Mouse (Mus musculus) heart, postnatal 4 days (tissue): ENCODE measurements around the gene Lpgat1. TPM values are rescaled to one million over a fixed set of nuclear protein-coding genes. Genes with fewer than 3 reads are reported as not detected.

ENCODE experiments used
- DNase-seq: peaks from one replicate; pipeline ENCODE4 v3.0.0; 2021
- total RNA-seq, 2 experiments: library from RNA; stranded (reverse); gene quantifications; 2 replicates each; pipeline ENCODE4 v1.2.3; 2021

Gene Lpgat1
- total RNA-seq: 100 to 1,000 TPM in 1 of 2 experiments, 10 to 100 TPM in 1; 89.3 to 101 TPM

GRCm38 (mm10) chr1:191717601-191718498 lies at the start of gene Lpgat1:
TSS of gene Lpgat1 (plus strand) at chr1:191717834.
- peak; percentile 83 for DNase-seq

DNA sequence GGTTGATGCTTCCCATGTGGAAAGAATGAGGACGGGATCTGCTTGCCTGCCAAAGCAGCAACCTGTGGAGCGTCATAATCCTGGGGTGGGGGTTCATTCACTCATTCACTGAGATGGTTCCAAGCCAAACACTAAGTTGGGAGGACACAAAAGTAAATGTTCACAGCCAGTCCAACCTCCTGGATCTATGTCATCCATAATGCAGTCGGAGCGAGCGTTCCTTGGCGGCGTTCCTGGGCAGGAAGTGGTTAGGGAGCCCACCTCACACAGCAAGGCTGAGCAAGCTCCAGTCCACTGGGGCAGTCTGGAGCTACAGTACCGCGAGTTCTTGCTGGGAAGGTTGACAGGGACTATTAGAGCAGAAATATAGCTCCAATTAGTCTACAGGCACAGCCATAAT lies 49.6 kb upstream of the Lpgat1 start:
- peak; percentile 10 for DNase-seq

DNA sequence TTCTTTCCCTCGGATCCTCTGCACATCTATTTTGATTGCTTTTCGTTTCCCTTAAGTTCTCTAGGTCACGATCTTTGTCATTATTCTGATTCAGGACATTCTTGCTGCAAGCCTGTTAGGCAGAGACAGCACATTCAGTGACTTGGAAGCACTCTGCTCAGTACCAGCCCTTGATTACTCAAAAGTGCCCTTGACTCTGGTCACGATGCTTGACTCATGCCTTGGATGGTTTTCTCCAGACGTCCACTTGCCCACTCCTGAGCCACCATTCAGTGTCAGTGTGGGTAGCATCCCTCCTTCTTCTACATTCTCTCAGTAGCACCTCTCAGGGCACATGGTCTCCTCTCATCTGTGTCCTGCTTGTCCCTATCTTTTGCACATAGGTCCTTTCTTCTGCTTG lies 43.6 kb upstream of the Lpgat1 start:
- DNase-seq: no peak

DNA sequence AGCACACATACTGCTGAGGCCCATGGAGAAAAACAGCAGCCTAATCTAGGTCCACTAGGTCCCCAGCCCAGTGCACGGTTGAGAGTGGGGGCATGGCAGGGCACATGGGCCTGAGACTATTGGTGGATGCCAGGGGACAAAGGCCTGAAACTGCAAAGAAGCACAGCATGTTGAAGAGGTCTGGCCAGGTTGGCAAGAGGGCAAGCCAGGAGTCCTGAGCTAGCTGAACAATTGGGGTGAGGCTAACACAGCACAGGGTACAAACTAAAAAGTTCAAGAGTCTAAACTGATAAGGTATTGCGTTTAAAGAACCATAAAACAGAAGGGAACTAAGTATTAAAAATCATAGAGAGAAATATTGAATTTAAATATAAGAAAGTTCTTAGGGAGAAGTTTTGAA lies 36.0 kb upstream of the Lpgat1 start:
- DNase-seq: no peak

GRCm38 (mm10) chr1:191687531-191687930 lies 30.1 kb upstream of the Lpgat1 start:
- no peak for DNase-seq

- DNase-seq: peak; percentile 52
These were observed 24.4 kb upstream of the Lpgat1 start for GRCm38 (mm10) chr1:191693231-191693630.

DNA sequence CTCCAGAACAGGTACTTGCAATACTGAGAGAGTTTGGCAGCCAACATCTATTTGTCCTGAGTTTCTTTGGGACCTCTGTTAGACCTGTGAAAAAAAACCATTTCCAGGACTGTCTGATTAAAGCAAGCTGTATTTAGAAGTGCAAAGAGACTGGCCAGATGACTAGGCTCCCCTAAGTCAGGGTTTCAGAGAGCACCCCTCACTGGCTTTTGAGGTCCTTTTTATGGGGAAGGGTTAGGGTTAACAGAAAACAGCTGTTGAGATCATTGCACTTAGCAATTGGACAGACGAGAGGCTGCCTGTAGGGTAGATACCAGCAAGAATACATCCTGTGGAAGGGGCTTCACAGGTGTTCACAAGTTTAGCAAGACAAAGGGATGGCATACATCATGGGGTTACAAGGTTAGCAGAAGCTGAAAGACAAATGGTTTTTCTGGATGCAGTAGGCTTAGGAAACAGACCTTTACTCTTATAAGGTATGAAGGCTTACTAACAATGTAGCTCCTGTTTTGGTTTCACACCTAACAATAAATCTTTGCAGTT lies 19.3 kb upstream of the Lpgat1 start:
- no peak for DNase-seq

DNA sequence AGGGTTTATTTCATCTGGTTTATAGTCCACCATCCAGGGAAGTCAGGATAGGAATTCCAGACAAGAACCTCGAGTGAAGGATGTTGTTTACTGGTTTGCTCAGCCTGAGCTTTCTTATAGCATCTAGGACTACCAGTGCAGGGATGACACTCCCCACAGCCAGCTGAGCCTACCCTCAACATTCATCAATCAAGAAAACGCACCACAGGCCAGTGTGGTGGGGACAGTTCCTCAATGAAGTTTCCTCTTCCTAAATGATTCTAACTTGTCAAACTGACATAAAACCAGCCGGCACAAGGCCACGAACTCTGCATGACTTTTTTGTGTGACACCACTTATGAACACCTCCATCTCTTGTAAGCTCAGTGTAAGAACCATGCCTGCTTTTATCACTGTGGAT lies 13.1 kb upstream of the Lpgat1 start:
- no peak for DNase-seq

- no peak for DNase-seq
These were observed 11.0 kb upstream of the Lpgat1 start for GRCm38 (mm10) chr1:191706541-191707078.

DNA sequence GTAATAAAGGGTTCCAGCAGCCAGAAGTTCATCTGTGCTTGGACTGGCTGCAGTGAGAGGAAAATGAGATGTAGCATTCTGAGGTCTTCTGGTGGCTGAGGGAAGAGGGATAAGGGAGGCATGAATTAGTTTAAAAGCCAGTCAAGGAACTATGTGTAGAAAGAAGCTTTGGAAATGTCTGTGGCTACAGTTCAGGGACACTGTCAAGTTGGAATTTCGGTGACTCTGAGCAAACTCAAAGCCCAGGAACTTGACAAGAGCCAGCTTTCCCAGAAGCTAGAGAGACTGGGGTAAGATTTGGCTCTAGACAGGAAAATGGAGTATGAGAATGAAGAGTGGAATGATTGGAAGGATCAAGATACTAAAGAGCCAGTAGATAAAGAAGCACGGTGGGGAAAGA lies 7.8 kb upstream of the Lpgat1 start:
- DNase-seq: no peak

- no peak for DNase-seq
These were observed 5.3 kb upstream of the Lpgat1 start for GRCm38 (mm10) chr1:191712224-191712838.

DNA sequence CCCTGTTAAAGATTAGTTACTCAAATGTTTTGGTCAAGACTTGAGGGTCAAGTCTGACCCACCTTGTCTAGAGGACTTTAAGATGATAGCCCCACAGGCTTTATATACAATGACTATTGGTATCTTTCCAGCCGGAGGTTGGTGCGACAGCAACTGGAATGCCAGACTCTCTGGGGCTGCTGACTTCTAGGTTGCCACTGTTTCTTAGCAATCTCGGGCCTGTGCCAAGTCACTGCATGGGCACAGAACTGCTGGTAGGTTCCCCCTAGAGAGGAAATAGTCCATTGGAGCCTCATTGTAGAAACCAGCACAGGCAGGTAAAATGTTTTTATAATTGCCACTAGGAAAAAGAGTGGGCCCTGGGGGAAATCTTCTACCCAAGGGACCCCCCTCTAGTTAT lies 3.8 kb upstream of the Lpgat1 start:
- DNase-seq: peak; percentile 14

DNA sequence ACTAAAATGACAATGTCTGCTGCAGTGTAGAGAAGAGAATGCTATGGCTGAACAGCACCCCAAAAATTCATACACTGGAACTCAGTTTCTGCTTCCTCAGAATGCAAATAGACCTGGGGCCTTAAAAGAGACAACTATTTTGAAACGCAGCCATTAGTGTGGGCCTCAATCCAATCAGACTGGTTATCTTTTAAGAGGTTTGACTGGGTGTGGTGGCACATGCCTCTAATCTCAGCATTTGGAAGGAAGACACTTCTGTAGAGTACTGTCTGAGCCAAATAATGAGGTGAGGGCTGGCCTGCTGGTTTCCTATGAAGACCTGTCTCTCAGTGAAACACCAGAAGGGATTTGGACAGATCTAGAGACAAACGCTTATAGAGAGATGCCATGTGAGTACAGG lies 2.5 kb upstream of the Lpgat1 start:
- DNase-seq: no peak

- no peak for DNase-seq
These were observed 493 bp upstream of the Lpgat1 start for GRCm38 (mm10) chr1:191717141-191717540.

DNA sequence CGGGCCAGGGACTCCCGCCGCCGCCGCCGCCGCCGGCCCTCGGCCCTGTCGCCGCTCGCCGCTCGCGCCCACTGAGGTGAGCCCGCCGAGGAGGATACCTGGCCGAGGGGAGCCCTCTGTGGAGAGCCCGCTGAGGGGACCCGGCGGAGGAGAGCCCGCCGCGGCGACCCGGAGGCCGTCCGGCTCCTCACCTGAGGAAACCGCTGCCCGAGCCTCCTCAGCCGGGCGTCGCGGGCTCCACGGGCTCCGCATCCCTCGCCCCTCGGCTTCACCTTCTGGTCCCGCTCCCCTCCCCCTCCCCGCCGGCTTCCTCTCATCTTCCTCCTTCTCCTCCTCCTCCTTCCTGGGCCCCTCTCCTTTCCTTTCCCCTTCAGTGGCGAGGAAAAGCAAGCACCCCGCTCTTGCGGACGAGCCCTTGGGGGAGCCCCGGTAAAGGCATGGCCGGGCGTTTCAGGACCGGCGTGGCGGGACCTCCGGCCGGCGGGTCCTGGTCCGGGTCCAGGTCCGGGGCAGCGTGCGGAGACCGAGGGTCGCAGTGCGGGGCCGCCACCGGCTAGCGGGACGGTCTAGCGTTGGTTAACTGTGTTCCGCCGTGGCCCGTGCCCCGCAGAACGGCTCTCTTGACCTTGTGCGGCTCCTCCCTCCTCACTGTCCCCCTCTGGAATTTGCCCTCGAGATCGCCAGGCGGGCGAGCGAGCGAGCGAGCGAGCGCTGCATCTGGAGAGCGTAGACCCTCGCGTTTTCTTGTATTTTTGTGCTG lies 1.1 kb downstream of the Lpgat1 start:
- DNase-seq: peak; percentile 56

GRCm38 (mm10) chr1:191719326-191719725 lies 1.7 kb downstream of the Lpgat1 start:
- no peak for DNase-seq

DNA sequence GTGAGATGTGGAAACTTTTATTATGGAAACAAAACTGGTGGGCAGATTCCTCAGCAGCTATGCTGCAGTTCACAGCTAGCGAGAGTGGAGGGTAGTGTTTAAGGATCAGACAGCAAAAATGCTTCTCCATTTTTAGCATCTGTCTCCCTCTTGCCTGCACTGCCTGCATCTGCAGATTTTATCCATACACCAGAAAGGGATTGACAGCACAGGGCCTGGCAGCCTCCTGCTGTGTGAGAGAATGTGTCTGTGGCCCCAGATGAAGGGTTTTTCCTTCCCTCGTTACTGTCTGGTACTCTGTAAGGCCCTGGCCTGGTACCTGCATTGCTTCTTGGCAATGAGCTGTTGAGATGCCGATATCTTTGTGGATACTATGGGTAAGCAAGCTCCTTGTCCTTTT lies 2.8 kb downstream of the Lpgat1 start:
- peak; percentile 8 for DNase-seq

DNA sequence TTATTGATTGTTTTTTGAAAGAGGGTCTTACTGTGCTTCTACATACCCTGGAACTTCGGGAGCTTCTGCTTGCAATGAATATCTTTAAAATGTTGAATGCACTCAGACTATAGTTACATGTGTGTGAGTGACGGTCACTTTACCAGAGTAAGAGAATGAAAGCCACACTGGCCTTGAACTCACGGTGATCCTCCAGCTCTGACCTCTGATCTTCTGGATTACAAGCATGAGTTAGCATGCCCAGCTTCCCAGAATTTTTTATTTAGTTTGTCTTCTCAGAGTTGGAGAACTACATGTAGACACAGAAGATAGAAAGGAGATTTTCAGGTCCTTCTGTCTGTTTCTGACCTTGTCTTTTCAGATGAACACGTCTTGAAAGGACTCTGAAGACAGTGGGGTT lies 5.1 kb downstream of the Lpgat1 start:
- DNase-seq: no peak

DNA sequence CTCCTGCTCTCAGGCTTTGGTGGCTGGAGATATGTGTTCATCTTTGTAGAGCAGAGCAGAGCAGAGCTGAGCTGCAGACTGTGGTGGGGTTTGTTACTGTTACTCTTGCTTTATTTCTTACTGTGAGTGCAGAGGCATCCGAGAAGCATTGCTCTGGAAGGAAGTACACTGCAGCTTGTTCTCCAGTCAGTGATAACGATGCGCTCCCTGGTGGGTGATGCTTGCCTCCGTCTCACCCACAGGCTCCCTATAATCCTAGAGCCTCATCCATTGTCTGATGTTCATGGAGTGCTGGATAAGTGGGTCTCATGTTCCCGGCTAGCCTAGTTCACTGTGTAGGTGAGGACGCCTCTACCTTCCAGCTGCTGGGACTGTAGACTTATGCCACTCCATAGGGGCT lies 6.0 kb downstream of the Lpgat1 start:
- no peak for DNase-seq

GRCm38 (mm10) chr1:191724385-191725061 lies 6.9 kb downstream of the Lpgat1 start:
- DNase-seq: no peak

DNA sequence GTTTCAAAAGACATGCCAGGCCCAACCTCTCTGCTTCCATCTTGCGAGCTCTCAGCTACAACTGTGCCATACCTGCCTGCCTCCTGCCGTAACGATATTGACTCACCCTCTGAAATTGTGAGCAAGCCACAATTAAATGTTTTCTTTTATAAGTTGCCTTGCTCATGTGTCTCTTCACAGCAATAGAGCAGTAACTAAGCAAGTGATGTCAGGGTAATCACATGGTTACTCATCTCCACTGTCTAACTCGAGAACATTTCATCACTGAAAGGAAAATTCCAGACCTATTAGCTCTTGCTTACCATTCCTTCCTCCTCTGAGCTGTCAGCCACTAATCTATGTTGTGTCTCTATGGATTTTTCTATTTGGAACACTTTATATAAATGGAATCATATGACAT lies 15.0 kb downstream of the Lpgat1 start:
- DNase-seq: no peak

DNA sequence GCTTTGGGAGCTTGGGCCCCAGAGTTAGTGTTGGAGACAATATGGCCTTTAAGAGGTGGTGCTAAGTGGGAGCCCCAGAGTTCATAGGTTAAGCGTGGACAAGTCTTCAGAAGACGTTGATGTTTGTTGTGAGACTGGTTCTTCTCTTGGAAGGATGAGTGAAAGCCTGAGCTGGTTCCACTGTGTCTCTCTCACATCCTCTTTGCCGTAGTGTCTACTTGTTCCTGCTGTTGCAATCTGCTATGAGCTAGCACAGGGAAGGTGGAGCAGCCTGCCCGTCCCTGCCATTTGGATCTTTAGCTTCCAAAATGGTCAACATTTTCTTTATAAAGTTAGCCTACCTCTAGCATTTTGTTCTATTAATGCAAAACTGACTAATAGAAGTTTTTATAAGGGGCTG lies 16.2 kb downstream of the Lpgat1 start:
- DNase-seq: no peak
